Mouse (Mus musculus) c-Kit-positive CD71-negative TER-119-negative erythroid progenitor cells, embryonic 14.5 days (primary cell): ENCODE results near the gene Mcoln2.
"Not testable (repeated sequence)": the region's sequence is repeated elsewhere in the genome, so short reads cannot be mapped to it uniquely, and the experiment has no call there.

Source experiments
- DNase-seq: peaks from one replicate; pipeline ENCODE4 v3.0.0-alpha.2; 2013; ENCODE audit warnings: low read depth

Mcoln2 gene

GRCm38 (mm10) chr3:146189933-146190332, 40.3 kb downstream of the Mcoln2 start:
- no peak for DNase-seq

- no peak for DNase-seq
Observed at GRCm38 (mm10) chr3:146192507-146192906, 42.9 kb downstream of the Mcoln2 start.

DNA sequence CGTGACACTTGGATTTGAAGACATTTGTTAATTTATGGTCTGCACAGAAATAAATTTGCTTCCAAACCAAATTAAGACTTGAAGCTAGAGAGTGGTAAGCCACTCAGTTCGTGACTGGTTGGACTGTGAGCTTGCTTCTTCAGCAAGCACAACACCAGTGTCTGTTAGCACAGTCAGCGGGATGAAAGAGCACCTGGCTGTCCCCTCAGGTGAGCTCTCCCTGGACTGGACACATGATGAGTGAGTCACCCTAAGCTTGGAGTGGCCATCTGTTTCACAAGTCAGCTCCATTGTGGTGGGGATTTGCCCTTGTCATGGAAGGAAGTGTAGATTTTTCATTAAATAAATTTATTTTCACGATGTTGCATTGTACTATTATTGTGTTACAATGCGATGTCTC, 45.5 kb downstream of the Mcoln2 start:
- no peak for DNase-seq

DNA sequence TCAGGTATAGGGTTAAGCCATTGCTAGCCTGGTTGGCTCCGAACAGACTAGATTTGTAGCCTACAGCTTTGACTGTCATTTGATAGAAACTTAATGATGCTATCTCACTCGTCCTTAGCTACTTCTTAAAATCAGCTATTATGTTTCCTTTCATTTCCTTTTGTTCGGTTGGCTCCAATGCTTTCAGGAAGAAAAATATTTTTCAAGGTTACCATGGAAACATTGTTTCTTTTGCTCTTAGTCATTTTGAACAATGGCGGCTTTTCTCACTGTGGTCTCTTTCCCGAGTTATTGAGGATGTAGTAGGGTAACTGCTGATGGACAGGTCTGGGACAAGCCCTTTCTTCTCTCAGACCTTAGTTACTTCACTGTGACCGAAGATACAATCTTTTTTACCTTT, 46.7 kb downstream of the Mcoln2 start:
- DNase-seq: no peak

- no peak for DNase-seq
Observed at GRCm38 (mm10) chr3:146196780-146197743, 47.4 kb downstream of the Mcoln2 start.

- no peak for DNase-seq
Observed at GRCm38 (mm10) chr3:146197785-146198184, 48.2 kb downstream of the Mcoln2 start.

DNA sequence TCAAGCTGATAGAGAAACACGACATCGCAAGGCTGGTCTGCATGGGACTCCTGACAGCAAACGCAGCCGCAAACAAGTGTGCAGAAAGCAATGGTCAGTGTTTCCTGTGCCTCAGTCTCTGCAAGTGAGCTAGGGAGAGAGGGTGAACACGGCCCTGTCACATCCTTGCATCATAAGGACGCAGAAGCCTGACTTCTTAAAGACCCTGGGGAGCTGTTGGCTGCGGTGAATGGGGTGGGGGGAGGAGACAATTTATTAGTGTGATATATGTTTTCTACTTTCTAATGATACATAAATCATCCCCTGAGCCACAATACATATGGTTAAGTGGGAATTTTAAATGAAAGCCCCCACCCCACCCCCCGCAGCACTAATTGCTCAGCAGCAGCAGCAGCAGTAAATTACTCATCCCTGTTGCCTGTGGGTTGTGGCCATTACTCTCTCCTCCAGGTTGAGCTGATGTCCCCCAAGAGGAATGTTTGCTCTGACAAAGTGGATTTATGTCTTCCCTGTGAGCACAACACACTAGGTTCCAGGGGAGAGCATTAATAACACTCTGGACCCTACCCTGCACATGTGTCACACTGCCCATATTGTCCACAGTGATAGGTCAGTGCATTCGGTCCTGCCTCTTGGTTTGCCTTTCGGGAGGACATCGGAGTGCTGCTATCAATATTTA, 49.3 kb downstream of the Mcoln2 start:
- no peak for DNase-seq

DNA sequence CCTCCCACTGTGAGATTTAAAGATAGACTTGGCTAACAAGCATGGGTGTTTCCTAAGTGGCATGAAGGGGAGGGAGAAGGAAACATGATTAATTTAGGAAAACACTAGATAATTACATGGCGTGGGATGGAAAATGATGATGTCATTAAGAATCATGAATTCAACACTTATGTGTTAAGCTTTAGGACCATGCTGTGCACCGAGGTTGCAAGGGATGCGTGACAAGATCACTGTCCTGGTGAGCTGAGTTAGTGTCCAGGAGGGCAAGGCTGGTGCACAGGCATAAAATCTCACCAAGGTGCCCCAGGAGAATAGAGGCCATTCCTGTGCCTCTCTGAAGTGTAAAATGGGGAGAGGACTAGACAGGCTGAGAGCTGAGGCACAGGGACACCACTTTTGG, 49.9 kb downstream of the Mcoln2 start:
- no peak for DNase-seq

DNA sequence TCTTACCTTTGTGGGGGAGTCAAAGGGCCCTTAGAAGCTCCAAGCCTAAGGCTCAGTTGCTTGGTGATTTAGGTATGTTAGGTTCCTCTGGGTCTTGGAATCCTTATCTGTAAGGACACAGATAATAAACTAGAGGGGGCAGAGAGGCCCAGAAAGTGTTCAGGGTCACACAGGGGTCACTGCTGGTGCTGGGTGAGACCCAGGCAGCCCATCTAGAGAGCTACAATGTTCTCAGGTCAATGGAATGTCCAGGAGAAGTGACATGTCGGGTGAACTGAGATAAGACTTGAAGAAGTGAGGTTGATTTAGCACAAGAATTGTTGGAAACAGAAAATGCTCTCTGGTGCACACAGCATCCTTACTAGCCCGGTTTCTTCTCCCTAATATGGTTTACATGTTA, 54.7 kb downstream of the Mcoln2 start:
- DNase-seq: no peak

GRCm38 (mm10) chr3:146205305-146205704, 55.7 kb downstream of the Mcoln2 start:
- no peak for DNase-seq

DNA sequence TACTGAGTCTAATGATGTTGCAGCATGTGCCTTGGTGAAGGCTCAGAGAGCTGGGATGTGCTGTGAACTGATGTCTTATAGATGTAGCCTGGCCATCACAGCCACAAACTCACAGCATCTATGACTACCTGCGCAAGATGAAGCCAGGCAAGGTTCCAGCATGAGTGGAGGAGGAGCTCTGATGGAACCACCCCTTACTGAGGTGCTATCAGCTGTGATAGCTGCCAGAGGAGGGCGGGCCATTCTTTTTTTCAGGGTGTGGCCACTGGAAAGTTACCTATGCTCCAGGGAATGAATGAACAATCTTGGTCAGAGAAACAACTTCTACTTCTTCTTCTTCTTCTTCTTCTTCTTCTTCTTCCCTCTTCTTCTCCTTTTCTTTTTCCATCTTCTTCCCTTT, 57.0 kb downstream of the Mcoln2 start:
- no peak for DNase-seq

DNA sequence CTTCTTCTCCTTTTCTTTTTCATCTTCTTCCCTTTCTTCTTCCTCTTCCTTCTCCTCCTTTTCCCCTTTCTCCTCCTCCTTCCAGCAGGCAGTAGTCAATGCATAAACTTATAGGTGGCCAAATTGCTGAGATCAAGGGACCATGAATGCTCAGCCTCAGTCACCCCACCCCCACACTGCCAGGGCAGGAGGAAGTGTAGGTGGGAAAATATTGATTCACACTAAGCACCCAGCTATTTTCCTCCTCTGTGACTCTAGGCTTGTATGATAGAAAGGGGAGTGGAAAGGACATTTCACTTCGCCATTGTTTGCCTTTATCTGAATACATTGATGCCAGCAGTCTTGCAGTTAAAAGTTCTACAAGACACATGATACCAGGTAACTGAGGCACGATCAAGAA, 57.8 kb downstream of the Mcoln2 start:
- DNase-seq: no peak

DNA sequence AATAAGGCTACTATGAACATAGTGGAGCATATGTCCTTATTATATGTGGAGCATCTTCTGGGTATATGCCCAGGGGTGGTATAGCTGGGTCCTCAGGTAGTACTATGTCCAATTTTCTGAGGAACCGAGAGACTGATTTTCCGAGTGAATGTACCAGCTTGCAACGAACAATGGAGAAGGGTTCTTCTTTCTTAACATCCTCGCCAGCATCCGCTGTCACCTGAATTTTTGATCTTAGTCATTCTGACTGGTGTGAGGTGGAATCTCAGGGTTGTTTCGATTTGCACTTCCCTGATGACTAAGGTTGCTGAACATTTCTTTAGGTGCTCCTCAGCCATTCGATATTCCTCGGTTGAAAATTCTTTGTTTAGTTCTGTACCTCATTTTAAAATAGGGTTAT, 60.1 kb downstream of the Mcoln2 start:
- not testable (repeated sequence) for DNase-seq

- DNase-seq: no peak
Observed at GRCm38 (mm10) chr3:146211141-146211747, 61.6 kb downstream of the Mcoln2 start.

DNA sequence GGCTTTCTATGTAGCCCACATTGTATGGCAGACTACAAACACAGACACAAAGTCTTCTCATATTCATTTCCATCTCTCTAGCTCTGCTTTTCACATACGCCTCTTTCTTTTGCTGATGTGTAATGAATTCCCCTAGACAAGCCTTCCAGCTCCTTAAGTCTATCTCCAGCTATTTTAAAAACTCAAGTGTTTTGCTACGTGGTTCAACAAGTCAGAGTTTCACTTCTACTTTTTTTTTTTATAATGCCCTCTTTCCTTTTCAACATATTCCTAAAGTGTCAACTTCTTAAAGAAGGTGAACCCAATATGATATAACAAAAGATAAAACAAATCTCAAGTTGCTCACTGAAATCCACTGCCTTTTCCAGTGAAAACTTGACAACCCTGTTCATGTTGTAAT, 62.3 kb downstream of the Mcoln2 start:
- no peak for DNase-seq

DNA sequence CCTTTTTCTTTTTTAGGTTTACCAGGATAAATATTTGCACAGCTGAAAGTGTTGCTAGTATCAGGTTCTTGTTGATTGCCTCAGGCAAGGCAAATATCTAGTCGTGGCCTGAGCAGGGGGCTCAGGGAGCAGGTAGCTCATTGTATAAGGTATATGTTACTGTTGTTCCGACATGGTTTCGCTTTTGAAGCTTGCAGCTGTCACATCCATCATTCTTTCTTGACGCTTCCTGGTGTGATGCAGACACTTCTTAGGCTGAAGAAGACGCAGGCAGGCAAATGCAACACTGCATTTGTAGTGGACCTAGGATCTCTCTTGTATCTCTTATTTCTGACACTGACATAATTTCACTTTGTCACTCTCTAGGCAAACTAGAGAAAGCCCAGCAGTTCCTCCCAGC, 63.7 kb downstream of the Mcoln2 start:
- no peak for DNase-seq

DNA sequence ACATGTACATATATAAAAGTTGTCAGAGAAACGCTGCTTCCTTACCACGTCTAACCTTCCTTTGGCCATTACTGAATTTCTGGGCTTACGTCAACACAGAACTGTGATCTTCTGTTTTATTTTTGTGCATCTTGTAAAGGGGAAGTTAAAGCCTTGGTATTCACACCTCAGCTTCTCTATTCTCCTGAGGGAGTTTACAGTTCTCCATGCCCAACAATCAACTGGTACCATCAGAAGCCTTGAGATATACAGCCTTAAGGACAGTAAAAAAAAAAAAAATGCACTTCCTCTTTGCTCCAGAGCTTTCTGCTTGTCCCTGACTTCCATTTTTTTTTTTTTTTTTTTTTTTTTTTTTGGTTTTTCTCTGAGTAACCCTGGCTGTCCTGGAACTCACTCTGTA, 66.9 kb downstream of the Mcoln2 start:
- no peak for DNase-seq

DNA sequence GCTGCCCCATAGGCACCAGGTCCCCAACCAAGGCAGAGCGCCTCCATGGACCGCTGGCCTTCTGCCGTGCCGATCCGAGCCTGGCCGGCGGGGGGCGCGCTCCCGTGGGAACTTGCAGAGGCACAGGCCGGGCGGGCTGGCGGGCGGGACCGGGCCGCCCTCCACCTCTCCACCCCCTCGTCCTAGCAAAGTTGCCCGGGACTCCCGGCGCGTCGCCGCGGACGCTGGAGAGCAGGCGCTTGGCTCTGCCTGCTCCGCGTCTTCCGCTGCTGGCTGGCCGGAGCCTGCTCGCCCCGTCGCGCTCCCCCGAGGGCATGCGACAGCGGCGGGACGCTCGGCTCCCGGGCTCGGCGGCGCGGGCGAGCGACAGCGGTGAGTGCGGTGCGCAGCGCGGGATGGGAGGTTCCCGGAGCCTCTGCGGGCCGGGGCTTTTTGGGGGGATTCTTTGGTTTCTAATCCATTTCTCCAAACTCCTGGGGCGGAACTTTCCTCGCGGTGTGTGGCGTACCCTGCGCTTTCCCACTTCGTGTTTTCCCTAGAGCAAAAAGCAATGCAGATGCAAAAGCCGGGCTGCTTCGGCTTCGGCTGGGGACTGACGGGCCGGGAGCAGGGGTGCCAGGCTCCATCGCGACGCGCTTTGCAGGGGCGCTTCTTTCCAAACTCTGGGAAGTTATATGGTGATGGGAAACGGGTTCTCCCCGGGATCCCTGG, 71.3 kb downstream of the Mcoln2 start, which contains the start of gene Lpar3:
Lpar3 (plus strand) TSS at position 188 of the 711 bp plus-strand sequence.
- DNase-seq: peak; percentile 17

GRCm38 (mm10) chr3:146224271-146224670, 74.6 kb downstream of the Mcoln2 start:
- DNase-seq: no peak

DNA sequence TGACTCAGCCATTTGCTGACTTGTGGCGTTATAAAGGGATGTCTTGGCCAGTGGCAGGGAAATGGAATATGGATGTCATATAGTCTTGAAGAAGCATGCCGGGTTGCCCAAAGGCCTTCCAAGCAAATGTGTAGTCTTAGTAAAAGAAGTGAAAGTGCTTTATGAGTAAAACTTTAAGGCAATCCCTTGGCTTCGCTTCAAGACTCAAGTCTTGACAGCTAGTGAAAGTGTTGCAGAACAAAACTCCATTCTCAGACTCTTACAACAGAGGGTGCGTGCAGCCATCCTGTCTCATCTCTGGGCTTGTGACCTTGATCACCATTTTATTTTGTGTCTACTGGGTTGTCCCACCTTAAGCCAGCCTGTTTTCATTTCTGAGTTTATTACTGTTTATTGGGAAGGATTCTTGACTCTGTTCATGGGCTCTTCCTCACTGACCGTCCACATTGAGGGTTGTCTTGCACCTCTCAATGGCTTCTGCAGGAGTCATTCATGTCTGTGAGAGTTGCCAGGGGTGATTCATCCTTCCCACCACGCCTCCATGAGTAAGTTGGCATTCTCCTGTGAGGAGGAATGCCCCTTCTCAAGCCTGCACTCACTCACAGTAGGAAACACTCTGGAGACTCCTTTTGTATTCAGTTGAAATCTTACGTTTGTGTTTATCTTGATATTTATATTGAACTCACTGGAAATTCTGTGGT, 75.6 kb downstream of the Mcoln2 start:
- no peak for DNase-seq

GRCm38 (mm10) chr3:146227427-146227826, 77.8 kb downstream of the Mcoln2 start:
- no peak for DNase-seq
